Mouse (Mus musculus): ENCODE measurements around the gene Thoc7.

DNA sequence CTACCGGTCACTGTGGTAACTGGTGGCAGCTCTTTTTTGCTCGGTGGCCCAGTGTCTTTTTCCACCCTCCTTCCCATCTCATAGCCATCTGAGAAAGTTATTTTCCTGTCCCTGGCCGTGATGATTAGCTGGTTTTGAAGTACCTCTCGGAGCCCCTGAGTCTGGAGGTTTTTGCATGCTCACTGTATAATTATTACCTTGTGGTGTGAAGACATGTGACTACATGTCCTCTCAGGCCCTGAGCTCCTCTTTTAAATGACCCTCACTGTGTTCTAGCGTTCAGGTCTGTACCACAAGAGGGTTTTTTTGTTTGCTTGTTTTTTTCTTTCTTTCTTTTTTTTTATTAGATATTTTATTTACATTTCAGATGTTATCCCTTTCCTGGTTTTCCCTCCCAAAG, 6.8 kb upstream of the Thoc7 start:
- TF ChIP-seq CTCF (IDR thresholded peaks at IDR 0.05; ENCODE audit: insufficient read depth, low read length) (no peak), POLR2A (IDR thresholded peaks at IDR 0.05; ENCODE audit: borderline replicate concordance, extremely low read depth, low read depth, low read length) (no peak)

Measured in lung, adult 2 months (tissue).